Mouse (Mus musculus) liver, embryonic 15.5 days (tissue): ENCODE data around the gene March10. TPM values are rescaled to one million over a fixed set of nuclear protein-coding genes. Genes with fewer than 3 reads are reported as not detected.

Experiments used
- ATAC-seq: fragments of 200-750 bp; cut with Nextera tagmentation; 2 replicates; pipeline ENCODE4 v1.8.0; 2017; ENCODE audit warnings: moderate number of reproducible peaks, mild to moderate bottlenecking, moderate library complexity; ENCODE audit not compliant: insufficient read depth
- H3K27ac ChIP-seq: fragments of 300-500 bp; sonication (generic); replicated peaks from 2 replicates; pipeline ENCODE4 v1.5.1; 2015; ENCODE audit warnings: mild to moderate bottlenecking, inconsistent platforms
- H3K27me3 ChIP-seq: fragments of 300-500 bp; sonication (generic); 2 replicates; pipeline ENCODE4 v1.6.1; 2015; ENCODE audit warnings: mild to moderate bottlenecking, inconsistent platforms
- H3K36me3 ChIP-seq: fragments of 300-500 bp; sonication (generic); replicated peaks from 2 replicates; pipeline ENCODE4 v1.6.1; 2015; ENCODE audit warnings: moderate library complexity, mild to moderate bottlenecking, inconsistent platforms
- H3K4me1 ChIP-seq: fragments of 300-500 bp; sonication (generic); replicated peaks from 2 replicates; pipeline ENCODE4 v1.6.1; 2015; ENCODE audit warnings: inconsistent platforms
- H3K4me2 ChIP-seq: fragments of 300-500 bp; sonication (generic); 2 replicates; pipeline ENCODE4 v1.6.1; 2015; ENCODE audit warnings: moderate library complexity, mild to moderate bottlenecking, inconsistent platforms
- H3K4me3 ChIP-seq: fragments of 300-500 bp; sonication (generic); replicated peaks from 2 replicates; pipeline ENCODE4 v1.5.1; 2015; ENCODE audit warnings: mild to moderate bottlenecking, inconsistent platforms
- H3K9ac ChIP-seq: fragments of 300-500 bp; sonication (generic); 2 replicates; pipeline ENCODE4 v1.6.1; 2015; ENCODE audit warnings: moderate library complexity, mild to moderate bottlenecking, inconsistent platforms
- H3K9me3 ChIP-seq: fragments of 300-500 bp; sonication (generic); replicated peaks from 2 replicates; pipeline ENCODE4 v1.6.1; 2016; ENCODE audit warnings: inconsistent platforms
- WGBS: fragments of 180-500 bp; shearing (Covaris S2); methylation state at CpG from one replicate; pipeline ENCODE4 v1.1.7; 2015; ENCODE audit warnings: mixed read lengths; ENCODE audit not compliant: insufficient replicate concordance; 5-methylcytosine and 5-hydroxymethylcytosine counted together
- polyA plus RNA-seq: library from polyadenylated mRNA; unstranded; fragments of >200 nt; fragmentation: Nextera tagmentation; extraction: Ambion mirVana; gene quantifications from 2 replicates; pipeline ENCODE4 v1.2.1, GENCODE M21; 2015

March10 gene
- polyA plus RNA-seq, 1 experiment from 2014 or later = not detected

GRCm38 (mm10) chr11:105446221-105446620, 10.3 kb downstream of the March10 start:
- Histone ChIP-seq H3K27ac (no peak overlapping the region), H3K4me2 (no peak overlapping the region), H3K36me3 (no peaks in the 10 kb centered on the region), H3K9ac (no peak overlapping the region), H3K4me3 (no peak overlapping the region), H3K9me3 (no peaks in the 10 kb centered on the region), H3K4me1 (no peaks in the 10 kb centered on the region), H3K27me3 (0 out of 2 replicates have a peak, but pooled peaks cover 3% of the 10 kb centered on the region)
- 63% methylated on average over 5 of the region's 5 CpGs for WGBS
- ATAC-seq = no peak

- 74% methylated on average over 5 of the region's 5 CpGs for WGBS
- no peaks in the 10 kb centered on the region for H3K36me3 ChIP-seq
- no peak for ATAC-seq
Observed at GRCm38 (mm10) chr11:105445741-105446140, 10.8 kb downstream of the March10 start.

GRCm38 (mm10) chr11:105444929-105445328, 11.6 kb downstream of the March10 start:
- no peaks in the 10 kb centered on the region for H3K4me1 ChIP-seq
- H3K9ac ChIP-seq = no peak overlapping the region
- no peaks in the 10 kb centered on the region for H3K36me3 ChIP-seq
- 0 out of 2 replicates have a peak, but pooled peaks cover 3% of the 10 kb centered on the region for H3K27me3 ChIP-seq
- WGBS = 47% methylated on average over 6 of the region's 6 CpGs
- H3K4me3 ChIP-seq = no peak overlapping the region
- H3K9me3 ChIP-seq = no peaks in the 10 kb centered on the region
- ATAC-seq = no peak
- H3K27ac ChIP-seq = no peak overlapping the region
- no peak overlapping the region for H3K4me2 ChIP-seq

More at GRCm38 (mm10) chr11:105445741-105446140, 10.8 kb downstream of the March10 start:
- Histone ChIP-seq H3K27ac (no peak overlapping the region), H3K27me3 (0 out of 2 replicates have a peak, but pooled peaks cover 3% of the 10 kb centered on the region), H3K4me1 (no peaks in the 10 kb centered on the region), H3K4me2 (no peak overlapping the region), H3K9me3 (no peaks in the 10 kb centered on the region), H3K9ac (no peak overlapping the region), H3K4me3 (no peak overlapping the region)

- WGBS = 38% methylated on average over 4 of the region's 5 CpGs
- Histone ChIP-seq H3K9ac (no peak overlapping the region), H3K9me3 (no peaks in the 10 kb centered on the region), H3K27ac (no peak overlapping the region), H3K4me1 (no peaks in the 10 kb centered on the region), H3K27me3 (0 out of 2 replicates have a peak, but pooled peaks cover 3% of the 10 kb centered on the region), H3K4me3 (no peak overlapping the region), H3K36me3 (no peaks in the 10 kb centered on the region), H3K4me2 (no peak overlapping the region)
- no peak for ATAC-seq
Observed at GRCm38 (mm10) chr11:105443505-105443904, 13.0 kb downstream of the March10 start.

GRCm38 (mm10) chr11:105439796-105440195, 16.7 kb downstream of the March10 start:
- no peak overlapping the region for H3K9ac ChIP-seq
- H3K27me3 ChIP-seq = no peaks in the 10 kb centered on the region
- 69% methylated on average over 7 of the region's 7 CpGs for WGBS
- no peak overlapping the region for H3K4me3 ChIP-seq
- H3K9me3 ChIP-seq = no peaks in the 10 kb centered on the region
- no peak overlapping the region for H3K4me2 ChIP-seq
- no peak overlapping the region for H3K27ac ChIP-seq
- H3K4me1 ChIP-seq = no peaks in the 10 kb centered on the region
- H3K36me3 ChIP-seq = no peaks in the 10 kb centered on the region
- no peak for ATAC-seq

- ATAC-seq = no peak
- Histone ChIP-seq H3K27ac (no peak overlapping the region), H3K9me3 (no peaks in the 10 kb centered on the region), H3K4me3 (no peak overlapping the region), H3K27me3 (no peaks in the 10 kb centered on the region), H3K36me3 (no peaks in the 10 kb centered on the region), H3K4me2 (no peak overlapping the region), H3K9ac (no peak overlapping the region), H3K4me1 (no peaks in the 10 kb centered on the region)
- 55% methylated on average over 7 of the region's 7 CpGs for WGBS
Observed at GRCm38 (mm10) chr11:105438907-105439306, 17.6 kb downstream of the March10 start.

- Histone ChIP-seq H3K4me2 (no peak overlapping the region), H3K9ac (no peak overlapping the region), H3K4me1 (0 out of 2 replicates have a peak, but pooled peaks cover under 1% of the 10 kb centered on the region), H3K36me3 (no peaks in the 10 kb centered on the region), H3K4me3 (no peak overlapping the region), H3K9me3 (no peaks in the 10 kb centered on the region), H3K27me3 (peaks cover under 1% of the 10 kb centered on the region), H3K27ac (no peak overlapping the region)
- 58% methylated on average over 5 of the region's 5 CpGs for WGBS
- no peak for ATAC-seq
Observed at GRCm38 (mm10) chr11:105426441-105426840, 30.1 kb downstream of the March10 start.

- no peak for ATAC-seq
- H3K36me3 ChIP-seq = no peaks in the 10 kb centered on the region
- no peak overlapping the region for H3K27ac ChIP-seq
- no peak overlapping the region for H3K9ac ChIP-seq
- no peak overlapping the region for H3K4me3 ChIP-seq
- H3K4me2 ChIP-seq = no peak overlapping the region
- 84% methylated on average over 4 of the region's 4 CpGs for WGBS
- peaks cover 12% of the 10 kb centered on the region; the same call in 1 of the 2 replicates for H3K4me1 ChIP-seq
- peaks cover 6% of the 10 kb centered on the region for H3K27me3 ChIP-seq
- H3K9me3 ChIP-seq = no peaks in the 10 kb centered on the region
Observed at GRCm38 (mm10) chr11:105424643-105425042, 31.9 kb downstream of the March10 start.

GRCm38 (mm10) chr11:105420671-105421450, 35.7 kb downstream of the March10 start:
- Histone ChIP-seq H3K4me3 (no peak overlapping the region), H3K27me3 (peaks cover 6% of the 10 kb centered on the region), H3K4me1 (peaks cover 12% of the 10 kb centered on the region; the same call in 1 of the 2 replicates), H3K9me3 (no peaks in the 10 kb centered on the region), H3K4me2 (no peak overlapping the region), H3K9ac (no peak overlapping the region), H3K36me3 (no peaks in the 10 kb centered on the region), H3K27ac (no peak overlapping the region)
- WGBS = 28% methylated on average over 7 of the region's 7 CpGs
- ATAC-seq = no peak

- H3K4me2 ChIP-seq = no peak overlapping the region
- H3K4me1 ChIP-seq = peaks cover 12% of the 10 kb centered on the region; the same call in 1 of the 2 replicates
- no peak overlapping the region for H3K4me3 ChIP-seq
- H3K27me3 ChIP-seq = peaks cover 6% of the 10 kb centered on the region
- no peak for ATAC-seq
- H3K36me3 ChIP-seq = no peaks in the 10 kb centered on the region
- 55% methylated on average over 7 of the region's 7 CpGs for WGBS
- no peak overlapping the region for H3K27ac ChIP-seq
- H3K9me3 ChIP-seq = no peaks in the 10 kb centered on the region
- H3K9ac ChIP-seq = no peak overlapping the region
Observed at GRCm38 (mm10) chr11:105419946-105420345, 36.6 kb downstream of the March10 start.

GRCm38 (mm10) chr11:105414009-105414408, 42.5 kb downstream of the March10 start:
- Histone ChIP-seq H3K4me3 (no peak overlapping the region), H3K4me2 (no peak overlapping the region), H3K27ac (no peak overlapping the region), H3K9ac (no peak overlapping the region), H3K4me1 (peaks cover 8% of the 10 kb centered on the region; the same call in 1 of the 2 replicates), H3K27me3 (peaks cover 12% of the 10 kb centered on the region; the same call in 1 of the 2 replicates), H3K9me3 (no peaks in the 10 kb centered on the region), H3K36me3 (no peaks in the 10 kb centered on the region)
- no peak for ATAC-seq
- WGBS = 36% methylated on average over 1 of the region's 1 CpGs
